Mouse (Mus musculus): Measurements from ENCODE around the gene Cd37. TPM values are rescaled to one million over a fixed set of nuclear protein-coding genes. Genes with fewer than 3 reads are reported as not detected.

Gene Cd37
- total RNA-seq, 2 experiments from 2014 or later: 4.5 to 4.8 TPM

Other genes starting within 250 kb of the Cd37 start
- gene Irf3, start 241.5 kb downstream of the Cd37 start, total RNA-seq (2021): 10 to 100 TPM; 41.5 to 43.7 TPM
- gene Bcl2l12, start 240.4 kb downstream of the Cd37 start, total RNA-seq (2021): 1 to 10 TPM; 3.1 TPM
- gene Scaf1, start 222.8 kb downstream of the Cd37 start, total RNA-seq (2021): 100 to 1,000 TPM; 159 to 168 TPM
- 10 to 100 TPM; 11.6 to 12.9 TPM for gene Rras, start 221.2 kb downstream of the Cd37 start, total RNA-seq (2021)
- gene Prr12, start 186.2 kb downstream of the Cd37 start, total RNA-seq (2021): 10 to 100 TPM; 75.7 to 77.5 TPM
- 10 to 100 TPM; 50.8 to 57.6 TPM for gene Nosip, start 176.7 kb downstream of the Cd37 start, total RNA-seq (2021)
- gene Prrg2, start 176.4 kb downstream of the Cd37 start, total RNA-seq (2021): 1 to 10 TPM; 5.9 TPM
- gene Rcn3, start 146.9 kb downstream of the Cd37 start, total RNA-seq (2021): 1 to 10 TPM; 7.4 to 8.5 TPM
- gene Fcgrt, start 135.3 kb downstream of the Cd37 start, total RNA-seq (2021): 10 to 100 TPM; 14.8 to 18.7 TPM
- 100 to 1,000 TPM; 481 to 486 TPM for gene Rps11, start 114.7 kb downstream of the Cd37 start, total RNA-seq (2021)
- 100 to 1,000 TPM; 866 to 870 TPM for gene Rpl13a, start 110.4 kb downstream of the Cd37 start, total RNA-seq (2021)
- gene Gm45713, start 102.9 kb downstream of the Cd37 start, total RNA-seq (2021): not detected
- 1 to 10 TPM; 6.9 to 9.5 TPM for gene Flt3l, start 102.7 kb downstream of the Cd37 start, total RNA-seq (2021)
- 10 to 100 TPM; 43.2 to 44.5 TPM for gene Pih1d1, start 84.8 kb downstream of the Cd37 start, total RNA-seq (2021)
- 10 to 100 TPM; 11.4 to 16.3 TPM for gene Aldh16a1, start 84.5 kb downstream of the Cd37 start, total RNA-seq (2021)
- 1,000 to 10,000 TPM; 1,340 to 1,403 TPM for gene Slc17a7, start 75.2 kb downstream of the Cd37 start, total RNA-seq (2021)
- gene Gfy, start 59.5 kb downstream of the Cd37 start, total RNA-seq (2021): under 1 TPM in 1 of 2 experiments, not detected in 1; 0.18 TPM
- not detected for gene Pth2, start 58.1 kb downstream of the Cd37 start, total RNA-seq (2021)
- 1 to 10 TPM; 2.2 to 3.4 TPM for gene Ccdc155, start 34.2 kb downstream of the Cd37 start, total RNA-seq (2021)
- 1 to 10 TPM; 1.9 to 3.1 TPM for gene Dkkl1, start 27.0 kb downstream of the Cd37 start, total RNA-seq (2021)
- 1 to 10 TPM; 3.2 to 4.2 TPM for gene Tead2, start 23.4 kb downstream of the Cd37 start, total RNA-seq (2021)
- gene Slc6a16, start 2.0 kb upstream of the Cd37 start, total RNA-seq (2021): 1 to 10 TPM; 1.3 to 2.6 TPM
- gene Slc6a21, start 38.4 kb upstream of the Cd37 start, total RNA-seq (2021): not detected
- gene Trpm4, start 94.7 kb upstream of the Cd37 start, total RNA-seq (2021): 10 to 100 TPM in 1 of 2 experiments, 1 to 10 TPM in 1; 9.7 to 16.2 TPM
- gene Hrc, start 96.2 kb upstream of the Cd37 start, total RNA-seq (2021): under 1 TPM; 0.17 to 0.18 TPM
- gene Ppfia3, start 127.9 kb upstream of the Cd37 start, total RNA-seq (2021): 100 to 1,000 TPM; 132 to 139 TPM
- gene Lin7b, start 131.5 kb upstream of the Cd37 start, total RNA-seq (2021): 100 to 1,000 TPM; 134 to 144 TPM
- 100 to 1,000 TPM; 364 to 405 TPM for gene Snrnp70, start 156.6 kb upstream of the Cd37 start, total RNA-seq (2021)
- not detected for gene Kcna7, start 166.5 kb upstream of the Cd37 start, total RNA-seq (2021)
- not detected for gene Ntf5, start 174.6 kb upstream of the Cd37 start, total RNA-seq (2021)
- under 1 TPM in 1 of 2 experiments, not detected in 1; 0.50 TPM for gene Lhb, start 181.7 kb upstream of the Cd37 start, total RNA-seq (2021)
- 10 to 100 TPM; 13.5 to 15.4 TPM for gene Gys1, start 195.7 kb upstream of the Cd37 start, total RNA-seq (2021)
- 10 to 100 TPM; 34.6 to 37.7 TPM for gene Ruvbl2, start 199.0 kb upstream of the Cd37 start, total RNA-seq (2021)
- 100 to 1,000 TPM; 230 to 234 TPM for gene Ftl1, start 220.8 kb upstream of the Cd37 start, total RNA-seq (2021)
- 10 to 100 TPM; 68.5 to 68.9 TPM for gene Bax, start 227.8 kb upstream of the Cd37 start, total RNA-seq (2021)
- under 1 TPM in 1 of 2 experiments, not detected in 1; 0.20 TPM for gene Tulp2, start 242.8 kb upstream of the Cd37 start, total RNA-seq (2021)
- gene Gm45808, start 247.7 kb upstream of the Cd37 start, total RNA-seq (2021): 1 to 10 TPM in 1 of 2 experiments, under 1 TPM in 1; 0.91 to 1.2 TPM
- gene Dhdh, start 249.7 kb upstream of the Cd37 start, total RNA-seq (2021): 1 to 10 TPM; 5.3 to 5.7 TPM

Data from layer of hippocampus, adult 18-20 months (tissue).